Mouse (Mus musculus) gastrocnemius, adult 2 months (tissue): Measurements from ENCODE around the gene Cyp4f17. TPM values are rescaled to one million over a fixed set of nuclear protein-coding genes. Genes with fewer than 3 reads are reported as not detected.

Experiments used
- DNase-seq: peaks from one replicate; pipeline ENCODE4 v3.0.0; 2022
- H3K27ac ChIP-seq: fragments of 200-600 bp; 2 replicates; pipeline ENCODE4 v1.8.1; 2022; ENCODE audit warnings: mild to moderate bottlenecking
- H3K4me3 ChIP-seq: fragments of 200-600 bp; 2 replicates; pipeline ENCODE4 v1.8.1; 2022; ENCODE audit warnings: mild to moderate bottlenecking, moderate library complexity
- CTCF ChIP-seq: fragments of 200-600 bp; IDR thresholded peaks from 2 replicates; pipeline ENCODE4 v1.8.1; 2022; ENCODE audit warnings: antibody characterized with exemption, mild to moderate bottlenecking, moderate library complexity
- intact Hi-C: fragments of 180-260 bp; cut with DNase I; formaldehyde crosslinking; loops from one replicate; pipeline ENCODE4 v1.15.1; 2025
- long read RNA-seq, 2 experiments: library from polyadenylated mRNA; stranded (forward); transcript quantifications; one replicate each; pipeline ENCODE4 v2.0.0; 2021
- total RNA-seq, 2 experiments: library from RNA; stranded (reverse); gene quantifications; 2 replicates each; pipeline ENCODE4 v1.2.3; 2021

Gene Cyp4f17
- total RNA-seq, result 1 to 10 TPM; 1.5 to 2.2 TPM
- long read RNA-seq, experiment 1, result 0 reads
- long read RNA-seq, experiment 2, partial matches to known transcripts, result 0 of 3 reads
- long read RNA-seq, experiment 2, other reads (novel, unspliced or antisense), result 3 of 3 reads

- TF ChIP-seq CTCF, result no peak
- H3K27ac ChIP-seq, result peak within 1 kb of the TSS; percentile 83
- DNase-seq, result peak; percentile 65
- intact Hi-C loops, result no loop called here
- peak within 1 kb of the TSS; percentile 75 for H3K4me3 ChIP-seq
Observed at GRCm38 (mm10) chr17:32505851-32506728, at the start of gene Cyp4f17. Gene Cyp4f17, plus strand, starts transcription at chr17:32506050.

GRCm38 (mm10) chr17:32468494-32468893, 37.4 kb upstream of the Cyp4f17 start:
- TF ChIP-seq CTCF, result no peak
- no peak for DNase-seq

GRCm38 (mm10) chr17:32470795-32471194, 35.1 kb upstream of the Cyp4f17 start:
- no peak for DNase-seq
- no peak overlapping the region for H3K27ac ChIP-seq
- intact Hi-C loops, result no loop called here
- H3K4me3 ChIP-seq, result no peak overlapping the region
- TF ChIP-seq CTCF, result no peak

More at GRCm38 (mm10) chr17:32468494-32468893, 37.4 kb upstream of the Cyp4f17 start:
- Histone ChIP-seq H3K4me3 (no peak overlapping the region), H3K27ac (no peak overlapping the region)
- intact Hi-C loops, result no loop called here

- no peak for TF ChIP-seq CTCF
- Histone ChIP-seq H3K4me3 (no peak overlapping the region), H3K27ac (no peak overlapping the region)
- DNase-seq, result no peak
- intact Hi-C loops, result no loop called here
Observed at GRCm38 (mm10) chr17:32472176-32472575, 33.7 kb upstream of the Cyp4f17 start.

GRCm38 (mm10) chr17:32474954-32475560, 30.8 kb upstream of the Cyp4f17 start:
- no peak overlapping the region for H3K27ac ChIP-seq
- DNase-seq, result no peak
- H3K4me3 ChIP-seq, result no peak overlapping the region
- no peak for TF ChIP-seq CTCF
- intact Hi-C loops, result no loop called here

GRCm38 (mm10) chr17:32477204-32477603, 28.6 kb upstream of the Cyp4f17 start:
- no peak for TF ChIP-seq CTCF
- Histone ChIP-seq H3K27ac (no peak overlapping the region), H3K4me3 (no peak overlapping the region)
- no peak for DNase-seq
- intact Hi-C loops, result no loop called here

- no peak overlapping the region for H3K27ac ChIP-seq
- no peak overlapping the region for H3K4me3 ChIP-seq
- no peak for DNase-seq
- no peak for TF ChIP-seq CTCF
- intact Hi-C loops, result no loop called here
Observed at GRCm38 (mm10) chr17:32478727-32479126, 27.1 kb upstream of the Cyp4f17 start.

GRCm38 (mm10) chr17:32479554-32480506, 26.0 kb upstream of the Cyp4f17 start:
- intact Hi-C loops, result no loop called here
- DNase-seq, result no peak
- no peak overlapping the region for H3K4me3 ChIP-seq
- TF ChIP-seq CTCF, result peak; percentile 40
- H3K27ac ChIP-seq, result no peak overlapping the region

- no peak for DNase-seq
- Histone ChIP-seq H3K27ac (no peak overlapping the region), H3K4me3 (no peak overlapping the region)
- no peak for TF ChIP-seq CTCF
- intact Hi-C loops, result no loop called here
Observed at GRCm38 (mm10) chr17:32481766-32482165, 24.1 kb upstream of the Cyp4f17 start.

GRCm38 (mm10) chr17:32483200-32483599, 22.6 kb upstream of the Cyp4f17 start:
- intact Hi-C loops, result no loop called here
- H3K27ac ChIP-seq, result no peak overlapping the region
- H3K4me3 ChIP-seq, result 0 out of 2 replicates have a peak overlapping the region, but pooled peaks have one; percentile 33
- DNase-seq, result peak; percentile 83
- peak; percentile 77 for TF ChIP-seq CTCF

GRCm38 (mm10) chr17:32492349-32492980, 13.4 kb upstream of the Cyp4f17 start:
- H3K4me3 ChIP-seq, result peak overlapping the region; percentile 63
- peak; percentile 31 for DNase-seq
- H3K27ac ChIP-seq, result peak overlapping the region; percentile 28
- no peak for TF ChIP-seq CTCF
- intact Hi-C loops, result loop anchor here (10.0 kb wide), 1 partner anchor 348 kb away; no protein-coding TSS in a partner anchor
